Mouse (Mus musculus) bone marrow, adult 2 months (tissue): ENCODE measurements around the gene Ttc14.

ENCODE experiments used
- CTCF ChIP-seq: fragments of 200-500 bp; IDR thresholded peaks from 2 replicates; pipeline ENCODE4 v1.5.1; 2011; ENCODE audit warnings: low read length, control low read depth; ENCODE audit not compliant: control insufficient read depth, insufficient read depth
- POLR2A ChIP-seq: fragments of 200-500 bp; IDR thresholded peaks from 2 replicates; pipeline ENCODE4 v1.6.1; 2011; ENCODE audit warnings: low read depth, mild to moderate bottlenecking, control low read depth, low read length, borderline replicate concordance; ENCODE audit not compliant: control insufficient read depth

DNA sequence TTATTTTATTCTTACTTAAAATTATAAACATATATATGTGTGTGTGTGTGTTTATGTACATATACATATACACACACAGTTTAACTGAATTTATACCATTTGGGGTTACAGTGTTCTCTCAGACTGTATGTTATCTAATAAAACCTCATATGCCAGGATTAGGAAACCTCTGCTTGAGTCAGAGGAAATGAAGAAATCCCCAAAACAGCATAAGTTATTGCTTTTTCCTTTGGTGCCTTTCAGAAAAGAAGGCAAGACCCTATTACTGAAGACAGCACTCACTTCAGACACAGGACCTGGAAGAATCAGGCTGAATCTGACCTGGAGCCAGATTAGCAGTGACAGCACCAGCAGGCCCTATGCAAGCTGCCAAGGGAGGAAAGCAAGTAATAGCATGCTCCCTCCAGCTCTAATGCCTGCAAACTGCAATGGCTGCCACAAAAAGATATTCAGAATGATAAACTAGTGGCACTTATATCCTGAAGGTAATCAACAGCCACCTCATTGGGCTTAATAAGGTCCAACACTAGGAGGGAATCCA, 64.4 kb downstream of the Ttc14 start:
- no peak for TF ChIP-seq POLR2A
- TF ChIP-seq CTCF: no peak
